In genomic region chr2:77369174-77369573, GRCm38 (mm10) we compare ENCODE assay signal across 17 mouse cellular contexts.
DNase-seq lines count a peak whose midpoint lies in the region; ATAC-seq and TF ChIP-seq lines count a peak whose summit lies in the region.
"Had no signal": no experiment of that assay in that cellular context is flagged by ENCODE, and none has a peak within 500 bp of the region (broad histone marks: within the 10 kb centered on the region; RNA-seq: fewer than 3 reads in every experiment).

No protein-coding gene starts in this region.

- H3K36me3 ChIP-seq in lung, embryonic 14.5 days (ENCODE audit: insufficient read depth): no peaks in the 10 kb centered on the region
- H3K36me3 ChIP-seq: embryonic facial prominence, embryonic 13.5 days; heart, embryonic 12.5 days; hindbrain, embryonic 10.5 days; liver, embryonic 13.5 days; neural tube, embryonic 13.5 days; stomach, embryonic 15.5 days had no signal

- 64% methylated on average over 4 of the region's 4 CpGs for WGBS in lung, embryonic 14.5 days

- H3K4me1 ChIP-seq in lung, embryonic 14.5 days (ENCODE audit: insufficient read depth): no peaks in the 10 kb centered on the region
- H3K4me1 ChIP-seq: embryonic facial prominence, embryonic 13.5 days; heart, embryonic 12.5 days; hindbrain, embryonic 10.5 days; liver, embryonic 13.5 days; megakaryocyte, embryonic 14.5 days; stomach, embryonic 15.5 days had no signal

- peak; percentile 33; the same call in 1 of the 2 replicates for TF ChIP-seq CTCF in lung, embryonic 14.5 days (IDR thresholded peaks at IDR 0.05; ENCODE audit: low read depth)
- peak; percentile 52 for TF ChIP-seq CTCF in Patski (IDR thresholded peaks at IDR 0.05)

- H3K9ac ChIP-seq in lung, embryonic 14.5 days: no peak overlapping the region
- H3K9ac ChIP-seq: embryonic facial prominence, embryonic 13.5 days; heart, embryonic 12.5 days; liver, embryonic 13.5 days; neural tube, embryonic 13.5 days; stomach, embryonic 15.5 days had no signal

- no peak for ATAC-seq in lung, embryonic 14.5 days (ENCODE audit: insufficient read depth)
- ATAC-seq in Patski: peak; percentile 35
- peak; percentile 68 for ATAC-seq in granulocyte monocyte progenitor cell, adult 5-6 weeks (replicated peaks; ENCODE audit: poor library complexity, severe bottlenecking)
- ATAC-seq: inflammation-experienced regulatory T-cells, adult 6 months had no signal

- no peak overlapping the region for H3K4me3 ChIP-seq in lung, embryonic 14.5 days (ENCODE audit: low read depth, low read length)
- H3K4me3 ChIP-seq: embryonic facial prominence, embryonic 13.5 days; heart, embryonic 12.5 days; hindbrain, embryonic 10.5 days; liver, embryonic 13.5 days; megakaryocyte, embryonic 14.5 days; neural tube, embryonic 13.5 days; stomach, embryonic 15.5 days had no signal

- in situ Hi-C loops in Patski (cut with MboI; ENCODE audit: low pct_unique_long_range_greater_than_20kb): loop anchor here (25.0 kb wide), 1 partner anchor 643 kb away; no protein-coding TSS in a partner anchor

- peak; percentile 14 for DNase-seq in lung, embryonic 14.5 days
- DNase-seq in lung, adult 18-20 months: no peak
- DNase-seq in ES-CJ7 (ENCODE audit: low read depth, low spot score) (peak; percentile 66), Patski (ENCODE audit: low read depth, low spot score) (no peak)
- DNase-seq in adrenal gland, postnatal 4 days (ENCODE audit: low spot score in 2 of 2): no peak
- DNase-seq in left cerebral cortex, postnatal 4 days: no peak
- DNase-seq: gastrocnemius, postnatal 25 days; liver, embryonic 13.5 days; thymus, postnatal 14 days had no signal

- H3K9me3 ChIP-seq in lung, embryonic 14.5 days (ENCODE audit: low read depth, low read length): no peaks in the 10 kb centered on the region
- H3K9me3 ChIP-seq: embryonic facial prominence, embryonic 13.5 days; heart, embryonic 12.5 days; hindbrain, embryonic 10.5 days; liver, embryonic 13.5 days; neural tube, embryonic 13.5 days; stomach, embryonic 15.5 days had no signal

- H3K27ac ChIP-seq in lung, embryonic 14.5 days (ENCODE audit: low read depth): no peak overlapping the region
- H3K27ac ChIP-seq: embryonic facial prominence, embryonic 13.5 days; hindbrain, embryonic 10.5 days; liver, embryonic 13.5 days; neural tube, embryonic 13.5 days; stomach, embryonic 15.5 days had no signal

- H3K27me3 ChIP-seq in lung, embryonic 14.5 days (ENCODE audit: insufficient read depth, low read length): no peaks in the 10 kb centered on the region
- H3K27me3 ChIP-seq in Patski: peaks cover 31% of the 10 kb centered on the region
- H3K27me3 ChIP-seq: embryonic facial prominence, embryonic 13.5 days; heart, embryonic 12.5 days; liver, embryonic 13.5 days; megakaryocyte, embryonic 14.5 days; neural tube, embryonic 13.5 days; stomach, embryonic 15.5 days had no signal

- intact Hi-C loops in left cerebral cortex, postnatal 4 days (cut with DNase I): no loop called here

- CTCF ChIA-PET in Patski (lab: Charles Lee): interaction anchor here (0.5 to 1.6 kb wide), 3 partner anchors 15 to 72 kb away, joined by 3 read pairs; no protein-coding TSS in a partner anchor

- POLR2A ChIA-PET in Patski (lab: Charles Lee): interaction anchor here (0.8 kb wide), 1 partner anchor 10 kb away, joined by 3 read pairs; no protein-coding TSS in a partner anchor

- H3K4me2 ChIP-seq in lung, embryonic 14.5 days: no peak overlapping the region
- H3K4me2 ChIP-seq: embryonic facial prominence, embryonic 13.5 days; heart, embryonic 12.5 days; liver, embryonic 13.5 days; neural tube, embryonic 13.5 days; stomach, embryonic 15.5 days had no signal

Comparison
In these comparisons a context has a peak if more than half of its experiments do, and no peak if none do; other contexts are left out.
1. DNase-seq: peak in lung, embryonic 14.5 days (single experiment) and ES-CJ7 (single experiment); none in lung, adult 18-20 months (0 of 2), Patski (single experiment), adrenal gland, postnatal 4 days (0 of 2) and left cerebral cortex, postnatal 4 days (single experiment).